Mouse (Mus musculus) myocyte (in vitro differentiated cells): ENCODE data around the gene Susd4.

ENCODE experiments used
- E2F4 ChIP-seq: IDR thresholded peaks from one replicate; pipeline ENCODE4 v1.6.1; 2011; ENCODE audit warnings: mild to moderate bottlenecking, control low read depth, moderate library complexity; ENCODE audit not compliant: insufficient read depth
- MAX ChIP-seq: IDR thresholded peaks from one replicate; pipeline ENCODE4 v1.6.1; 2011; ENCODE audit warnings: low read depth, mild to moderate bottlenecking, control low read depth
- MYOG ChIP-seq, 3 experiments: IDR thresholded peaks; one replicate each; pipeline ENCODE4 v1.6.1; 2011; ENCODE audit warnings: control low read depth in 2 of 3, low read depth in 2 of 3, mild to moderate bottlenecking in 2 of 3; ENCODE audit not compliant: insufficient read length in 2 of 3, control insufficient read depth in 1 of 3, insufficient read depth in 1 of 3
- POLR2A ChIP-seq: IDR thresholded peaks from one replicate; pipeline ENCODE4 v1.6.1; 2011; ENCODE audit warnings: low read depth, mild to moderate bottlenecking, control low read depth, moderate library complexity; ENCODE audit not compliant: insufficient read length
- POLR2AphosphoS2 ChIP-seq: IDR thresholded peaks from one replicate; pipeline ENCODE4 v1.6.1; 2011; ENCODE audit warnings: low read depth, control low read depth; ENCODE audit not compliant: insufficient read length
- REST ChIP-seq: IDR thresholded peaks from one replicate; pipeline ENCODE4 v1.6.1; 2011; ENCODE audit warnings: mild to moderate bottlenecking, control low read depth, moderate library complexity; ENCODE audit not compliant: insufficient read depth, insufficient read length
- SRF ChIP-seq: IDR thresholded peaks from one replicate; pipeline ENCODE4 v1.6.1; 2011; ENCODE audit warnings: low read depth; ENCODE audit not compliant: control insufficient read depth, insufficient read length

GRCm38 (mm10) chr1:182776749-182777410 lies 13.2 kb downstream of the Susd4 start:
- no peak for TF ChIP-seq POLR2AphosphoS2
- no peak for TF ChIP-seq MAX
- TF ChIP-seq POLR2A = no peak
- no peak for TF ChIP-seq SRF
- no peak for TF ChIP-seq E2F4
- TF ChIP-seq MYOG (IDR thresholded peaks at IDR 0.05; ENCODE audit: control insufficient read depth in 1 of 3, insufficient read depth in 1 of 3, insufficient read length in 2 of 3, low read depth in 2 of 3) = no peak
- TF ChIP-seq REST = no peak
